Mouse (Mus musculus) heart, embryonic 11.5 days (tissue): ENCODE measurements around the gene Ttc32. TPM values are rescaled to one million over a fixed set of nuclear protein-coding genes. Genes with fewer than 3 reads are reported as not detected.
"Not testable (repeated sequence)": the region's sequence is repeated elsewhere in the genome, so short reads cannot be mapped to it uniquely, and the experiment has no call there.

Experiments used
- ATAC-seq: fragments of 200-750 bp; cut with Nextera tagmentation; replicated peaks from 2 replicates; pipeline ENCODE4 v1.8.0; 2017; ENCODE audit warnings: moderate library complexity; ENCODE audit not compliant: insufficient number of reproducible peaks, low FRiP score, low TSS enrichment
- H3K27ac ChIP-seq: fragments of 300-500 bp; sonication (generic); 2 replicates; pipeline ENCODE4 v1.5.1; 2014; ENCODE audit warnings: mild to moderate bottlenecking, low read depth, low read length
- H3K27me3 ChIP-seq: fragments of 300-500 bp; sonication (generic); 2 replicates; pipeline ENCODE4 v1.6.1; 2014; ENCODE audit warnings: mild to moderate bottlenecking, low read length, mixed read lengths; ENCODE audit not compliant: control insufficient read depth, insufficient read depth
- H3K36me3 ChIP-seq: fragments of 300-500 bp; sonication (generic); 2 replicates; pipeline ENCODE4 v1.6.1; 2014; ENCODE audit warnings: mild to moderate bottlenecking, low read length, moderate library complexity, mixed read lengths; ENCODE audit not compliant: control insufficient read depth, insufficient read depth
- H3K4me1 ChIP-seq: fragments of 300-500 bp; sonication (generic); 2 replicates; pipeline ENCODE4 v1.6.1; 2014; ENCODE audit warnings: low read length; ENCODE audit not compliant: control insufficient read depth, insufficient read depth
- H3K4me2 ChIP-seq: fragments of 300-500 bp; sonication (generic); 2 replicates; pipeline ENCODE4 v1.6.1; 2014; ENCODE audit warnings: mild to moderate bottlenecking, moderate library complexity
- H3K4me3 ChIP-seq: fragments of 300-500 bp; sonication (generic); 2 replicates; pipeline ENCODE4 v1.5.1; 2014; ENCODE audit warnings: low read depth, low read length
- H3K9ac ChIP-seq: fragments of 300-500 bp; sonication (generic); 2 replicates; pipeline ENCODE4 v1.6.1; 2014; ENCODE audit warnings: mild to moderate bottlenecking, low read depth, low read length, moderate library complexity
- H3K9me3 ChIP-seq: fragments of 300-500 bp; sonication (generic); replicated peaks from 2 replicates; pipeline ENCODE4 v1.6.1; 2016; ENCODE audit warnings: low read length; ENCODE audit not compliant: control insufficient read depth
- WGBS: fragments of 180-500 bp; shearing (Covaris S2); extraction: QIAGEN DNeasy Blood & Tissue Kit; methylation state at CpG from one replicate; pipeline ENCODE4 v1.1.7; 2014; ENCODE audit not compliant: insufficient replicate concordance; 5-methylcytosine and 5-hydroxymethylcytosine counted together
- polyA plus RNA-seq: library from polyadenylated mRNA; unstranded; fragments of >200 nt; fragmentation: Nextera tagmentation; extraction: Ambion mirVana; gene quantifications from 2 replicates; pipeline ENCODE4 v1.2.1, GENCODE M21; 2014

The Ttc32 gene
- polyA plus RNA-seq, 1 experiment from 2014 or later = 13.2 TPM

DNA sequence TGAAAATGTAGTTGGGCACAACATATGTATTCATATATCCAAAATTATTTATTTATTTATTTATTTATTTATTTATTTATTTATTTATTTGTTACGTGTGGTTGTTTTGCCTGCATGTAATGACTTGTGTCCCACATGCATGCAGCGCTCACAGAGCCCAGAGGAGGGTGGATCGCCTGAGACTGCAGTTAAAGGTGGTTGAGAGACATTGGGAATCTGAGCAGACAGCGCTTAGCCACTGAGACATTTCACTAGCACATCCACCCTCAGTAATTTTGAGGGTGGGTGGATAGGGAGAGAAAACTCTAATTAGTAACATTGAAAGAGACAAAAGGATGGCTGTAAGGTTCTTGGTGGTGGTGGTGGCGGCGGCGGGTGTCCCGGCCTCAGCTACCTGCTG, 9.4 kb upstream of the Ttc32 start:
- no peaks in the 10 kb centered on the region for H3K27me3 ChIP-seq
- no peak for ATAC-seq
- no peak overlapping the region for H3K9ac ChIP-seq
- WGBS = 90% methylated on average over 8 of the region's 8 CpGs
- H3K4me3 ChIP-seq = no peak overlapping the region
- no peaks in the 10 kb centered on the region for H3K9me3 ChIP-seq
- no peaks in the 10 kb centered on the region for H3K4me1 ChIP-seq
- H3K27ac ChIP-seq = no peak overlapping the region
- H3K4me2 ChIP-seq = no peak overlapping the region
- no peaks in the 10 kb centered on the region for H3K36me3 ChIP-seq

DNA sequence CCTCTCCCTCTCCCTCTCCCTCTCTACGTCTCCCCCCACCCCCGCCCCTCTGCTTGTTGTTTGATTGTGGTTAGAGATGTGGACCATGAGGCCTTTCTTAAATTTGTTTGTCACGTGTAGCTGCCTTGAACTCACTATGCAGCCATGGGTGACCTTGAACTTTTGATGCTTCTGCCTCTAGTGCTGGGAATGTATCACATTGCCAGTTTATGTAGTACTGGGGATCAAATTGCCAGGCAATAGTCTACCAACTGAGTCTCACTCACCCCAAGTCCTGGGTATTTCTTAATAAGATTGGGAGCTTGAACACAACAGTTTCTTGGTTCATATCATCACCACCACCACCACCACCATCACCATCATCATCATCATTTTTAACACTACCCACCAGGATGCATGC, 8.8 kb upstream of the Ttc32 start:
- H3K36me3 ChIP-seq = no peaks in the 10 kb centered on the region
- no peak overlapping the region for H3K27ac ChIP-seq
- H3K4me2 ChIP-seq = no peak overlapping the region
- no peak for ATAC-seq
- 67% methylated on average over 3 of the region's 3 CpGs for WGBS
- no peak overlapping the region for H3K4me3 ChIP-seq
- no peaks in the 10 kb centered on the region for H3K4me1 ChIP-seq
- no peaks in the 10 kb centered on the region for H3K9me3 ChIP-seq
- H3K9ac ChIP-seq = no peak overlapping the region
- H3K27me3 ChIP-seq = no peaks in the 10 kb centered on the region

- no peaks in the 10 kb centered on the region for H3K9me3 ChIP-seq
- no peaks in the 10 kb centered on the region for H3K36me3 ChIP-seq
- H3K9ac ChIP-seq = no peak overlapping the region
- no peak overlapping the region for H3K4me2 ChIP-seq
- WGBS = 41% methylated on average over 4 of the region's 4 CpGs
- H3K27me3 ChIP-seq = no peaks in the 10 kb centered on the region
- H3K4me1 ChIP-seq = no peaks in the 10 kb centered on the region
- no peak for ATAC-seq
- H3K4me3 ChIP-seq = no peak overlapping the region
- H3K27ac ChIP-seq = no peak overlapping the region
These were observed 6.8 kb upstream of the Ttc32 start for GRCm38 (mm10) chr12:9023031-9023430.

DNA sequence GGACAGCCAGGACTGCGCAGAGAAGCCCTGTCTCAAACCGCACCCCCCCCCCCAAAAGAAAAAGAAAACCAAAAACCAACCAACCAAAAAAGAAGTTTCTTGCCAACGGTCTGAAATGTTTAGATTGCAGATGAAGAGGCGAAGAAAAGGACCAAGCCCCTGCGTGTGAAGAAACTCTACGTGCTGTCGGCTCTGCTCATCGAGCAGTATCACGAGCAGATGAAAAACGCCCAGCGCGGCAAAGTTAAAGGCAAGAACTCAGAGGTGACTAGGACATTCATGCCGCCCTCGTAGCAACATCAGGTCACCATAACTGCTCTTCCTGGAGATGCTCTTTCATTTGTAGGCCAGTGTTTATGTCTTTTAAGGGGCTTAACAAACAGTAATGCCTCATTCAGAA, 5.7 kb upstream of the Ttc32 start:
- Histone ChIP-seq H3K36me3 (no peaks in the 10 kb centered on the region), H3K9me3 (no peaks in the 10 kb centered on the region), H3K4me2 (no peak overlapping the region), H3K4me1 (no peaks in the 10 kb centered on the region), H3K4me3 (no peak overlapping the region), H3K27ac (no peak overlapping the region), H3K27me3 (no peaks in the 10 kb centered on the region), H3K9ac (no peak overlapping the region)
- no peak for ATAC-seq
- WGBS = 90% methylated on average over 14 of the region's 14 CpGs

DNA sequence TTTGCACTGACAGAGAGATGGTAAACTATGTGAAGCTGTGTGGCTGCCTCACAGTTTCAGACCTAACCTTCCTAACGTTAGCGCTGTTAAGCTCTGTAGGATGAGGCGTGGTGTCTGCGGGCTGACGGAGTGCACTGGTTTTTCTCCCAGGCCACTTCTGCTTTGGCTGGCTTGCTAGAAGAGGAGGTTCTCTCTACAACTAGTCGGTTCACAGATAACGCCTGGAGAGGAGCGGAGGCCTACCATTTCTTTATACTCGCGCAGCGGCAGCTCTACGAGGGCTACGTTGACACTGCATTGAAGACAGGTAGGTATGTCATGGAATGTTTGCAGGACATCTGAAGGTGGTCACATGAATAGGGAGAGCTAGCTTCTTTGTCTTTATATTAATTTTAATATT, 5.1 kb upstream of the Ttc32 start:
- H3K9ac ChIP-seq = no peak overlapping the region
- no peaks in the 10 kb centered on the region for H3K36me3 ChIP-seq
- 55% methylated on average over 13 of the region's 13 CpGs for WGBS
- no peaks in the 10 kb centered on the region for H3K27me3 ChIP-seq
- H3K9me3 ChIP-seq = no peaks in the 10 kb centered on the region
- no peak for ATAC-seq
- no peak overlapping the region for H3K4me3 ChIP-seq
- no peaks in the 10 kb centered on the region for H3K4me1 ChIP-seq
- H3K27ac ChIP-seq = no peak overlapping the region
- no peak overlapping the region for H3K4me2 ChIP-seq

GRCm38 (mm10) chr12:9026843-9027242, 3.0 kb upstream of the Ttc32 start:
- no peak for ATAC-seq
- no peaks in the 10 kb centered on the region for H3K4me1 ChIP-seq
- H3K36me3 ChIP-seq = no peaks in the 10 kb centered on the region
- H3K9ac ChIP-seq = no peak overlapping the region
- H3K27me3 ChIP-seq = no peaks in the 10 kb centered on the region
- H3K4me2 ChIP-seq = no peak overlapping the region
- no peaks in the 10 kb centered on the region for H3K9me3 ChIP-seq
- H3K4me3 ChIP-seq = no peak overlapping the region
- H3K27ac ChIP-seq = no peak overlapping the region

- H3K36me3 ChIP-seq, H3K9ac ChIP-seq, H3K4me2 ChIP-seq, H3K27ac ChIP-seq, H3K4me1 ChIP-seq, H3K9me3 ChIP-seq, H3K4me3 ChIP-seq, H3K27me3 ChIP-seq, ATAC-seq: not testable (repeated sequence)
- 86% methylated on average over 7 of the region's 7 CpGs for WGBS
These were observed 981 bp upstream of the Ttc32 start for GRCm38 (mm10) chr12:9028816-9029215.

- H3K27me3 ChIP-seq = no peaks in the 10 kb centered on the region
- WGBS = 59% methylated on average over 4 of the region's 4 CpGs
- ATAC-seq = peak; percentile 36
- H3K36me3 ChIP-seq = no peaks in the 10 kb centered on the region
- H3K4me3 ChIP-seq = peak overlapping the region; percentile 69
- H3K4me1 ChIP-seq = no peaks in the 10 kb centered on the region
- peak overlapping the region; percentile 96; the same call in 1 of the 2 replicates for H3K9ac ChIP-seq
- peak overlapping the region; percentile 97; the same call in 1 of the 2 replicates for H3K27ac ChIP-seq
- no peaks in the 10 kb centered on the region for H3K9me3 ChIP-seq
- peak overlapping the region; percentile 74 for H3K4me2 ChIP-seq
These were observed 300 bp upstream of the Ttc32 start for GRCm38 (mm10) chr12:9029506-9029887.

- no peaks in the 10 kb centered on the region for H3K4me1 ChIP-seq
- no peak for ATAC-seq
- H3K9ac ChIP-seq = peak overlapping the region; percentile 96
- 66% methylated on average over 8 of the region's 8 CpGs for WGBS
- peak overlapping the region; percentile 74 for H3K4me2 ChIP-seq
- no peaks in the 10 kb centered on the region for H3K9me3 ChIP-seq
- no peaks in the 10 kb centered on the region; the same call in 1 of the 2 replicates for H3K36me3 ChIP-seq
- no peak overlapping the region for H3K27ac ChIP-seq
- H3K4me3 ChIP-seq = peak overlapping the region; percentile 69; the same call in 1 of the 2 replicates
- no peaks in the 10 kb centered on the region for H3K27me3 ChIP-seq
These were observed 1.4 kb downstream of the Ttc32 start for GRCm38 (mm10) chr12:9031166-9031565.
